Mouse (Mus musculus): Measurements from ENCODE around the gene Fam174a. TPM values are rescaled to one million over a fixed set of nuclear protein-coding genes. Genes with fewer than 3 reads are reported as not detected.

Gene Fam174a
- total and polyA plus RNA-seq, 3 experiments = 16.7 to 19.0 TPM; not detected in 1

GRCm38 (mm10) chr1:95313393-95314228 is at the start of gene Fam174a (continued):
- TF ChIP-seq CTCF (IDR thresholded peaks at IDR 0.05 in 2 of 3, conservative IDR thresholded peaks at IDR 0.05 in 1 of 3; ENCODE audit: control insufficient read depth in 1 of 3, insufficient read depth in 1 of 3, low read depth in 2 of 3, low read length in 3 of 3, poor library complexity in 1 of 3, severe bottlenecking in 1 of 3) (0 out of 6 replicates have a peak, but pooled peaks of 1 of the 3 experiments have one; percentile 7), UBTF (IDR thresholded peaks at IDR 0.05; ENCODE audit: borderline replicate concordance, insufficient read depth, low read depth, low read length) (peak; percentile 90; the same call in 1 of the 2 replicates), CHD2 (IDR thresholded peaks at IDR 0.05; ENCODE audit: low read length) (no peak), POLR2AphosphoS2 (IDR thresholded peaks at IDR 0.05; ENCODE audit: low read length) (peak; percentile 87), RCOR1 (IDR thresholded peaks at IDR 0.05; ENCODE audit: low read depth, low read length) (no peak)

GRCm38 (mm10) chr1:95263843-95264242 is 49.6 kb upstream of the Fam174a start:
- Histone ChIP-seq H3K9me3 (replicated peaks; ENCODE audit: insufficient read depth, low read length) (no peaks in the 10 kb centered on the region), H3K36me3 (ENCODE audit: control insufficient read depth in 1 of 2, insufficient read depth in 2 of 2, low read length in 2 of 2) (no peaks in the 10 kb centered on the region), H3K4me3 (ENCODE audit: control insufficient read depth in 1 of 2, insufficient read depth in 1 of 2, low read depth in 2 of 2, low read length in 2 of 2) (no peak overlapping the region), H3K4me1 (ENCODE audit: control insufficient read depth in 1 of 2, insufficient read depth in 2 of 2, low read length in 2 of 2) (no peaks in the 10 kb centered on the region), H3K9ac (ENCODE audit: control insufficient read depth, low read depth, low read length, poor library complexity, severe bottlenecking) (no peak overlapping the region), H3K27me3 (ENCODE audit: control insufficient read depth in 1 of 2, insufficient read depth in 2 of 2, low read length in 2 of 2) (no peaks in the 10 kb centered on the region), H3K27ac (ENCODE audit: control insufficient read depth, low read depth, low read length) (no peak overlapping the region), H3K79me2 (ENCODE audit: control insufficient read depth, insufficient read depth, low read length, poor library complexity) (no peaks in the 10 kb centered on the region)
- no peak for DNase-seq (ENCODE audit: low read depth, low spot score)
- no peak for TF ChIP-seq USF2 (IDR thresholded peaks at IDR 0.05; ENCODE audit: borderline replicate concordance in 1 of 2, insufficient read depth in 1 of 2, low read depth in 1 of 2, low read length in 2 of 2)
- no peak for TF ChIP-seq POLR2AphosphoS2 (IDR thresholded peaks at IDR 0.05; ENCODE audit: low read length)
- TF ChIP-seq E2F4 (IDR thresholded peaks at IDR 0.05; ENCODE audit: borderline replicate concordance, low read depth, low read length) = no peak
- no peak for TF ChIP-seq MAFK (IDR thresholded peaks at IDR 0.05; ENCODE audit: borderline replicate concordance, low read depth, low read length)
- TF ChIP-seq TBP (IDR thresholded peaks at IDR 0.05; ENCODE audit: low read depth, low read length) = no peak
- no peak for TF ChIP-seq SMC3 (IDR thresholded peaks at IDR 0.05; ENCODE audit: low read depth, low read length)
- TF ChIP-seq ETS1 (IDR thresholded peaks at IDR 0.05; ENCODE audit: low read depth, low read length) = no peak
- TF ChIP-seq ZC3H11A (IDR thresholded peaks at IDR 0.05; ENCODE audit: low read depth, low read length) = no peak
- no peak for TF ChIP-seq NELFE (IDR thresholded peaks at IDR 0.05; ENCODE audit: low read depth, low read length)
- no peak for TF ChIP-seq USF1 (IDR thresholded peaks at IDR 0.05; ENCODE audit: low read depth, low read length)
- no peak for TF ChIP-seq TAL1 (IDR thresholded peaks at IDR 0.05; ENCODE audit: low read length)
- no peak for TF ChIP-seq BHLHE40 (IDR thresholded peaks at IDR 0.05; ENCODE audit: borderline replicate concordance, low read depth, low read length)
- TF ChIP-seq ZKSCAN1 (IDR thresholded peaks at IDR 0.05; ENCODE audit: low read depth, low read length) = no peak
- TF ChIP-seq ELF1 (IDR thresholded peaks at IDR 0.05; ENCODE audit: low read depth, low read length) = no peak
- no peak for TF ChIP-seq POLR2A (IDR thresholded peaks at IDR 0.05; ENCODE audit: control insufficient read depth in 1 of 2, insufficient read depth in 1 of 2, low read depth in 1 of 2, low read length in 2 of 2, poor library complexity in 1 of 2)

Data from MEL (cell line).